Mouse (Mus musculus) 3T3-L1 (cell line): ENCODE data around the gene Scn4a.

Experiments
- DNase-seq: peaks from one replicate; pipeline ENCODE4 v3.0.0-alpha.2; 2015; ENCODE audit warnings: low read depth, low spot score

Gene Scn4a

GRCm38 (mm10) chr11:106314333-106314812 is 38.7 kb downstream of the Scn4a start, which contains the start of gene Cd79b:
Cd79b (minus strand) TSS chr11:106314762.
- no peak for DNase-seq

- DNase-seq: no peak
Measured at GRCm38 (mm10) chr11:106313533-106313932, 39.6 kb downstream of the Scn4a start.

GRCm38 (mm10) chr11:106310123-106310522 is 43.0 kb downstream of the Scn4a start:
- DNase-seq: no peak

- DNase-seq: no peak
Measured at GRCm38 (mm10) chr11:106308162-106308561, 44.9 kb downstream of the Scn4a start.

GRCm38 (mm10) chr11:106307432-106307831 is 45.7 kb downstream of the Scn4a start:
- DNase-seq: no peak

- no peak for DNase-seq
Measured at GRCm38 (mm10) chr11:106306758-106307157, 46.3 kb downstream of the Scn4a start.

- no peak for DNase-seq
Measured at GRCm38 (mm10) chr11:106306065-106306385, 47.1 kb downstream of the Scn4a start.

GRCm38 (mm10) chr11:106305348-106306064 is 47.6 kb downstream of the Scn4a start:
- DNase-seq: no peak

- DNase-seq: peak; percentile 85
Measured at GRCm38 (mm10) chr11:106302634-106303033, 50.5 kb downstream of the Scn4a start.

GRCm38 (mm10) chr11:106301765-106302164 is 51.3 kb downstream of the Scn4a start, which contains the start of gene Gh:
Gh (minus strand) TSS chr11:106301865.
- DNase-seq: no peak

- DNase-seq: no peak
Measured at GRCm38 (mm10) chr11:106291861-106292260, 61.2 kb downstream of the Scn4a start.

GRCm38 (mm10) chr11:106290376-106290775 is 62.7 kb downstream of the Scn4a start:
- no peak for DNase-seq

- no peak for DNase-seq
Measured at GRCm38 (mm10) chr11:106289369-106289768, 63.7 kb downstream of the Scn4a start.

- DNase-seq: peak; percentile 39
Measured at GRCm38 (mm10) chr11:106286987-106287386, 66.1 kb downstream of the Scn4a start.

GRCm38 (mm10) chr11:106286206-106286605 is 66.9 kb downstream of the Scn4a start:
- DNase-seq: no peak

GRCm38 (mm10) chr11:106284126-106284525 is 69.0 kb downstream of the Scn4a start:
- no peak for DNase-seq

- DNase-seq: no peak
Measured at GRCm38 (mm10) chr11:106283371-106283770, 69.7 kb downstream of the Scn4a start.

- DNase-seq: peak; percentile 35
Measured at GRCm38 (mm10) chr11:106282452-106282851, 70.6 kb downstream of the Scn4a start.

GRCm38 (mm10) chr11:106276454-106276853 is 76.6 kb downstream of the Scn4a start, which contains the start of gene Tcam1:
Tcam1 (plus strand) TSS chr11:106276672.
- no peak for DNase-seq

- peak; percentile 26 for DNase-seq
Measured at GRCm38 (mm10) chr11:106274971-106275411, 78.1 kb downstream of the Scn4a start.

- DNase-seq: no peak
Measured at GRCm38 (mm10) chr11:106274374-106274773, 78.7 kb downstream of the Scn4a start.

- DNase-seq: no peak
Measured at GRCm38 (mm10) chr11:106273811-106274210, 79.3 kb downstream of the Scn4a start.

- no peak for DNase-seq
Measured at GRCm38 (mm10) chr11:106273311-106273684, 79.8 kb downstream of the Scn4a start.
